Mouse (Mus musculus) lung, adult 2 months (tissue): Measurements from ENCODE around the gene Cwc22. TPM values are rescaled to one million over a fixed set of nuclear protein-coding genes. Genes with fewer than 3 reads are reported as not detected.

Experiments used
- DNase-seq: peaks from one replicate; pipeline ENCODE4 v3.0.0; 2022
- H3K4me1 ChIP-seq: fragments of 200-500 bp; 2 replicates; pipeline ENCODE4 v1.6.1; 2011; ENCODE audit warnings: low read length; ENCODE audit not compliant: control insufficient read depth, insufficient read depth
- H3K4me3 ChIP-seq: fragments of 200-500 bp; replicated peaks from 2 replicates; pipeline ENCODE3; 2011; ENCODE audit warnings: low read depth, mild to moderate bottlenecking, control low read depth, low read length; ENCODE audit errors: extremely low read depth
- CTCF ChIP-seq: fragments of 200-500 bp; IDR thresholded peaks from 2 replicates; pipeline ENCODE4 v1.5.1; 2011; ENCODE audit warnings: mild to moderate bottlenecking, low read length, control low read depth; ENCODE audit not compliant: insufficient read depth
- POLR2A ChIP-seq: fragments of 200-500 bp; IDR thresholded peaks from 2 replicates; pipeline ENCODE4 v1.6.1; 2011; ENCODE audit warnings: low read depth, mild to moderate bottlenecking, control low read depth, low read length, borderline replicate concordance; ENCODE audit errors: extremely low read depth
- WGBS: fragments of 180-500 bp; shearing (Covaris S2); methylation state at CpG from one replicate; pipeline ENCODE4 v1.1.7; 2018; 5-methylcytosine and 5-hydroxymethylcytosine counted together
- polyA plus RNA-seq: library from polyadenylated mRNA; depleted of rRNA; stranded (reverse); fragments of >200 nt; gene quantifications from 2 replicates; pipeline ENCODE4 v1.2.3, GENCODE M21; 2012

Cwc22 gene
- polyA plus RNA-seq, 1 experiment, result 4.9 TPM

DNA sequence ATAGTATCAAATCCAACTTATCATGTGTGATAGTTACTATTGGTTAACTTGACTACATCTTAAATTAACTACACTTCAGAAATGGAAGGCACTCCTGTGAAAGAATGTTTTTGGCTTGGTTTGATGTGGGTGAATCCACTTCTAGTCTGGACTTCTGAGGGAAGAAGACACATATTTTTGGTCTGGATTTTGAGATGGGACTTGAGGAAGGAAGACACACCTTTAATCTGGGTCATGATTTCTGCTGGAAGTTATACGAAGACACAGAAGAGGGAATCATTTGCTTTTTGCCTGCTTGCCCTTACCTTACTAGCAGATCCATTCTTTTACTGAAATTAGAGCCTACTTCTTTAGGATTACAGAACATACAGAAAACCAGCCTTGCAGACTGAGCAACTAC is 25.7 kb upstream of the Cwc22 start:
- H3K4me3 ChIP-seq, result no peak overlapping the region
- no peak for DNase-seq
- H3K4me1 ChIP-seq, result no peaks in the 10 kb centered on the region
- 87% methylated on average over 1 of the region's 1 CpGs for WGBS
- TF ChIP-seq POLR2A (no peak), CTCF (no peak)

DNA sequence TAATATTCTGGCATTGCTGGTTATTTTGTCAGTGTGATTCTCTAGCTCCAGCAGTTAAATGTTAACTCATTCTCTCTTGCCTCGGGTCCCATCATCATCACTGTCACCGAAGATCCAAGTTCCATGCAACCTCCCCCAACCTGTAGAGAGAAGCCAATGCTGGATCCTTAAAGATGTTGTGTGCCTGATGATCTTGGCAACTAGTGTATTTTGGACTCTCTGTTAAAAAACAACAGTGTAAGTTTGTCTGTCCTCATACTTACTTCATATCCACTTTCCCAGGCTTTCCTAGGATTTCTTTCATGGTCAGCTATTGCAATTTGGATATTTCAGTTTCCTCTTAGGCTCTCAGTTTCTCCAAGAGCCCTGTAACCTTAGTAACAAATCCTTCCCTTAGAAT is 25.2 kb upstream of the Cwc22 start:
- TF ChIP-seq POLR2A (no peak), CTCF (no peak)
- H3K4me1 ChIP-seq, result no peaks in the 10 kb centered on the region
- WGBS, result 79% methylated on average over 2 of the region's 2 CpGs
- H3K4me3 ChIP-seq, result no peak overlapping the region
- no peak for DNase-seq

GRCm38 (mm10) chr2:77970556-77970955 is 24.4 kb upstream of the Cwc22 start:
- H3K4me3 ChIP-seq, result no peak overlapping the region
- no peaks in the 10 kb centered on the region for H3K4me1 ChIP-seq
- TF ChIP-seq CTCF, result no peak
- TF ChIP-seq POLR2A, result no peak
- no peak for DNase-seq
- 71% methylated on average over 3 of the region's 3 CpGs for WGBS

DNA sequence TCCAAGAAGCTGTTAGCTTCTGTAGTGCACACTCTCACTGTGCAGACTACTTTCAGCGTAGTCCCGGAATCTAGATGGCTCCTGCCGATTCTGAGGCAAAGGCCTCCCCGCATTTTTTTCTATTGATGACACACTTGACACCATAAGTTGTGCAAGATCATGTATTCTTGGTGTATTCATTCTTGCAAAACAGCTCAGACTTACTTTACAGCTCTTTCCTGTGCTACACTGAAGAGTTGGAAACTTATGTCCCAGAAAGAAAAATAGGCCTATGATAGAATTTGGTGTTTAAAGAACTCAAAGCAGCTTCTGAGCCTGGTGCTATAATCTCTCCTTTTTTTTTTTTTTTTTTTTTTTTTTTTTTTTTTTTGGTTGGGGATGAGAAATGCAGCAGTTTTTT is 23.8 kb upstream of the Cwc22 start:
- WGBS, result 94% methylated on average over 4 of the region's 4 CpGs
- TF ChIP-seq POLR2A (no peak), CTCF (no peak)
- DNase-seq, result no peak
- Histone ChIP-seq H3K4me1 (no peaks in the 10 kb centered on the region), H3K4me3 (no peak overlapping the region)

DNA sequence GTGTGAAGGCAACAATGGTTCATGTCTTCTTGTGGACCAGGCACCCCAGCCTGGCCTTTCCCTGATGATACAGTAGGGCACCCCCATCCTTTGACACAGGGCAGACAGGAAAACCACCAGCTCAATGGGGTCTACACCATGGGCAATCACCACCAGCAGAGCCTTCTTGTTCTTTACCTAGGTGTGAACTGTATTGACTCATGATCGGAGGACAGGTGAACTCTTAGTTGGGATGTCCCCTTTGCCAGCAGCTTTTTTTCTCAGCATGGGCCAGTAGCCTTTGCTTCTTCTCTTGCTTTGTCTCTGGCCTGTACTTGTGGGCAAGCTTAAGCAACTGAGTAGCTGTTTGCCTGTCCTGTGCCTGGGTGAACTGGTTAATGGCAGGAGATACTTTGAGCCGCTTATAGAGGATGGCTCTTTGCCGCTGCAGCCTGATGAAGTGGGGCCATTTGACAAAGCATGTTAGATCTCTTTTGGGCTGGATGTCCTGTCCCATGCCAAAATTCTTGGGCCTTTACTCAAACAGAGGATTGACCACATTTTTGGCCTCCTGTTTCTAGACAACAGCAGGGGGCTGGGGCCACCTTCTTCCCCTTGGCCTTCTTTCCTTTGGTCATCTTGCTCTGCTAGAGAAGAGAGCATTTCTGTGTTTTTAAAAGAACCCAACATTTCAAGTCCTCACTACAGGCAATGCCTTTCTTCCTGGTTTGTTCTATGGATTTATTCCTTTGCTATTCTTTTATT is 16.4 kb upstream of the Cwc22 start:
- H3K4me1 ChIP-seq, result no peaks in the 10 kb centered on the region
- DNase-seq, result no peak
- 92% methylated on average over 3 of the region's 3 CpGs for WGBS
- TF ChIP-seq CTCF, result no peak
- TF ChIP-seq POLR2A, result no peak
- no peak overlapping the region for H3K4me3 ChIP-seq

DNA sequence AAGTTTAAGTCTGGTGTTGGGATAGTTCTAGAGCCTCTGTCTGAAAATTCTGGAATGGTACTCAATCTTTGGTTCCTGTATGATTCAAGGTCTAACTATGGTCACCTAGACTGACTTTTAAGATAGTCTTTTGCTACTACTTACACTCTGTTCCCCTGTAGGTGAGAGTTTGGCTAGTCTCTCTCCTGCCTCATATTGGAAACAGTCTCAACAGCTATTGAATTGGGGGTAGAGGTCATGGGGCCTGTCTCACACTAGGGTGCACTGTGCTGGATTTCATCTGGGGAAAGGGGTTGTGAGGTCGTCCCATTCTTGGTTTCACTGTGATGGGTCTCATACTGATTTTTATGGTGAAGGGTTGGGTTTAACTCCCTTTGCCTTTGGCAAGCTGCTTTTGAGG is 15.1 kb upstream of the Cwc22 start:
- no peaks in the 10 kb centered on the region for H3K4me1 ChIP-seq
- WGBS, result 68% methylated on average over 1 of the region's 1 CpGs
- no peak overlapping the region for H3K4me3 ChIP-seq
- no peak for DNase-seq
- TF ChIP-seq POLR2A (no peak), CTCF (no peak)

DNA sequence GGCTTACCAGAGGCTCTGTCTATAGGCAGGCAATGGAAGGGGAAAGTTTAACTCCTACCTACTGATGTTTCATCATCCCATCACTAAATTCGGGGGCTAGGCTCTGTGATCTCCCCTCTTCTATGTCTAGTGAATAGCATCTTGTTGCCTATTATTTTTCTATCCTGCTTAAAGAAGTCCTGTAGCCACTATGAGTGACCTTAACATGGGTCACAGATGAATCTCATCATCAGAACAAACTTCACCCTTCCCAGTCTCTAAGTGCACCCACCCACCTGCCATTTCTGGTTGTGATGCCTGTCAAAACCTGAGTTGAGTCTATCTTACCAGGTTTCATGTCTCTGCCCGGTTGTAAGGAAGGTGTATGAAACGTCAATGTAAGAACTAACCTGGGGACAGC is 14.5 kb upstream of the Cwc22 start:
- DNase-seq, result no peak
- TF ChIP-seq CTCF, result no peak
- no peak for TF ChIP-seq POLR2A
- 81% methylated on average over 3 of the region's 3 CpGs for WGBS
- Histone ChIP-seq H3K4me3 (no peak overlapping the region), H3K4me1 (no peaks in the 10 kb centered on the region)

GRCm38 (mm10) chr2:77959341-77959740 is 13.2 kb upstream of the Cwc22 start:
- WGBS, result 81% methylated on average over 1 of the region's 1 CpGs
- no peak for DNase-seq
- H3K4me1 ChIP-seq, result no peaks in the 10 kb centered on the region
- TF ChIP-seq POLR2A (no peak), CTCF (no peak)
- no peak overlapping the region for H3K4me3 ChIP-seq

- no peak for DNase-seq
- no peaks in the 10 kb centered on the region for H3K4me1 ChIP-seq
- 83% methylated on average over 6 of the region's 6 CpGs for WGBS
- no peak for TF ChIP-seq POLR2A
- no peak for TF ChIP-seq CTCF
- no peak overlapping the region for H3K4me3 ChIP-seq
These were observed 5.3 kb upstream of the Cwc22 start for GRCm38 (mm10) chr2:77951415-77951913.

DNA sequence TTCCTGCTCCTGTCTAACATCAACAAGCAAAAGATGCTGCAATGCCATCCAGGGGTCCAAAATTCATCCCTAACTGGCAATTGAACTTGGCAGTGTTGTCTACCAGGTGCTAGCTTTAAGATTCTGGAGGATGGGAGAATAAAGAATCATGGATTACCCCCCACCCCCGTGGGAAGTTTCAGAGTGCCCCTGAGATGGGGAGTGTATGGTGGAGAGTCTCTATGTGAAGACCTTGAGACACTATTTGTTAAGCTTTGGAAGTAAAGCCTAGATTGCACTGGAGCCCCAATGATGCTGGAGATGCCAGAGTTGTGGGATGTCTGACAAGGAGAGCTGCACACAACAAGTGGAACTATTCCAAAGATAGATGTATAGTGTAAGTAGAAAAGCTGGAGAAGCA is 3.9 kb upstream of the Cwc22 start:
- no peak overlapping the region for H3K4me3 ChIP-seq
- 47% methylated on average over 1 of the region's 1 CpGs for WGBS
- peaks cover 2% of the 10 kb centered on the region; the same call in 1 of the 2 replicates for H3K4me1 ChIP-seq
- no peak for DNase-seq
- TF ChIP-seq POLR2A (no peak), CTCF (no peak)

DNA sequence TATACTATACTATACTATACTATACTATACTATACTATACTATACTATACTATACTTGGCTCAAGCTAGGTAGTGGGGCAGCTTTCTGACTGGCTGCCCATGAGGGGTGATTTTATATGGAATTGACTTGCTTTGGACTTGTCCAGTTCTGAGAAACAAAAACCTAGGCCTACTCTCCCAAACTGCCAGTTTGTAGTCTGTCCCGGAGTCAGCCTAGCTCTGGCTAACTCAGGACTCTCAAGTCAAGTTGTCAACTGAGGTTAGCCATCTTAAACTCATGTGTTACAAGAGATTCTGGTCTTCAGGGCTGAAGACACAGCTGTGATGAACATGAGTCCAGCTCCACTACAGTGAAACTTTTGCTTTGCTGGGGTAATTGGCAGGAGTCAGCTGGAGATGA is 3.3 kb upstream of the Cwc22 start:
- DNase-seq, result no peak
- TF ChIP-seq POLR2A, result no peak
- TF ChIP-seq CTCF, result no peak
- Histone ChIP-seq H3K4me1 (peaks cover 3% of the 10 kb centered on the region; the same call in 1 of the 2 replicates), H3K4me3 (no peak overlapping the region)
- 72% methylated on average over 1 of the region's 1 CpGs for WGBS
